Mouse (Mus musculus) layer of hippocampus, postnatal 14 days (tissue): ENCODE measurements at regions not wholly inside any gene's neighbourhood (a gene's known extent, or its start where the extent isn't known, plus 50 kb on each side); places are given as distances from the start of the nearest gene placed in this dataset.
A peak's percentile ranks its signal among the peaks of the same experiment; 100 is the strongest.

Source experiments
- DNase-seq, 2 experiments: peaks; one replicate each; pipeline ENCODE4 v3.0.0; 2021 to 2022; ENCODE audit warnings: low spot score in 2 of 2, mixed read lengths in 1 of 2

DNA sequence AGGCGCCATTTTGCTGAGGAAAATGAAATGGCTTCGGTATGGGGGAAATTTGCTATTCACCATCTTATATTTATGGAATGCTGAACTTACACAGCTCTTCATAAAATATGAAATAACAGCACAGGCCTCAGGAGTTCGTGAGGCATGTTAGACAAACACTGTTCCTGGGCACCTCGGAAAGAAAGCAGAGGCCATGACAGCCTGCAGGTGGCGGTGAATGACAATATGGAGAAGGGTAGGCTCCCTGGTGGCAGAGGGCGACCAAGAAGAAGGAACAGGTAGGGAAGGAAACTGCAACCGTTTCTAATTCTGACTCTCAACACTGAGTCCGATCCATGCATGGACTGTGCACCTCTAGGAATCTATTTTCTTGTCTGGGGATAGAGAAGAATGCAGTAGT, 553.6 kb upstream of the Tmpo start:
- DNase-seq, result no peak

DNA sequence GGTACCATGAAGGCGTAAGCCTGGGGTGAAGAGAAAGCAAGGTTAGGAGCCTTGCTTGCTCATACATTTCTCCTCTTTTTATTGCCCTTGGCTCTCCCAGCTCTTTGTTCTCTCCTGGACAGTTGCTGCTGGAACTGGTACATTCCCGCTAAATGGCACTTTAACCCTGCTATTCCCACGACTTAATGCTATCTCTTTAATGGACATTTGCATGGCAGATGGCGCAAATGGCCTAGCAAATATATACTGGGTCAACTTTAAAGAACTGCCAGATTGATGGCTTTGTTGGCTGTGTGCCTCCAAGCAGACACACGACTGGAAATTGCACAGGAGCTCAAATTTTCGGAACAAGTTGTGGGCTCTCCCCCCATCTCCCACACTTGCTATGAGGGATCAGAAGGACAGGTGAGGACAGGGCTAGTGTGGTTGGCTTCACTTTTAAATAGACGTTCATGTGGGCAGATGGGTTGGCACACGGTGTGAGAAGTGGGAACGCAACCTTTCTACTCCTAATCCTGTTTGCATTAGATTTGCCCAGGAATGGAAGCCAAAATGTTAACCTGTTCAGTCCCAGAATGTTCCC, 551.0 kb upstream of the Tmpo start:
- no peak for DNase-seq

GRCm38 (mm10) chr10:91730062-91730461, 548.9 kb upstream of the Tmpo start:
- DNase-seq, result no peak

- peak; percentile 88 to 96 for DNase-seq
Measured at GRCm38 (mm10) chr10:91719561-91720371, 538.7 kb upstream of the Tmpo start.

DNA sequence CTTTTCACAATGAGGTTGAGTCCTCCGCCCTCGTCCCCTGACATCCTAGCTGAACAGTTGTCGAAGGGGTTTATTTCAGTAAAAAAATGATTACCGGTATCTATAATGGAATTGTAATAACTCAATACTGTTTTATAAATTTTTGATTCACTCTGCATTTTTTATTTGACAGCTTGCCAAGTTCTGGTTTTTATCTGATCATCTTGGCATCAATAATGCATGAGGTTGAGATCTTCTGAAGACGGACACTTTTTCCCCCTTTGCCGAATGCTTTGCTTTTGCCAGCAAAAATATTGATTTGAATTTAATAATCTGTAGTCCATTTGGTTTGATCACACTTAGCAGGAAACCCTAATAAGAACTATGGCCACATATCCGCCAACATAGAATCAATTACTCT, 535.5 kb upstream of the Tmpo start:
- no peak for DNase-seq

- no peak for DNase-seq
Measured at GRCm38 (mm10) chr10:91714648-91715047, 533.5 kb upstream of the Tmpo start.

DNA sequence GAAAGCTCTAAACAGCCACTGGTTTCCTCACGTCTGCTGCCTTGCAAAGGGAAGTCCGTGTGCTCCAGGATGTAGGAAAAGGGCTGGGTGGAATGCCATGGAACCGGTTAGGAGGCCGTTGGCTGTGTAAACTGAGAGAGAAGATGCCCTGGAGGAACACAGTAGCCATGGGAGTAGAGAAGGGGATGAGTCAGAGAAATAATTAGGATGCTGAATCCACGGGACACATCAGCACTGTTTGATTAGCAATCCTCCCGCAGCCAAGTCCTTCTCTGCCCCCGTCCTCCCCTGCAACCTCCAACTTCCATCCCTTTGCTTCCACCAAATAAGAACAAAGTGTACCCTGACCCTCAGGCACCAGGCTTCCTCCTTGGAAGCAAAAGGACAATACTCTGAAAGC, 532.4 kb upstream of the Tmpo start:
- no peak for DNase-seq

- DNase-seq, result no peak
Measured at GRCm38 (mm10) chr10:91706816-91707215, 525.7 kb upstream of the Tmpo start.

- no peak for DNase-seq
Measured at GRCm38 (mm10) chr10:91704751-91705150, 523.6 kb upstream of the Tmpo start.

GRCm38 (mm10) chr10:91701822-91702221, 520.7 kb upstream of the Tmpo start:
- no peak for DNase-seq

DNA sequence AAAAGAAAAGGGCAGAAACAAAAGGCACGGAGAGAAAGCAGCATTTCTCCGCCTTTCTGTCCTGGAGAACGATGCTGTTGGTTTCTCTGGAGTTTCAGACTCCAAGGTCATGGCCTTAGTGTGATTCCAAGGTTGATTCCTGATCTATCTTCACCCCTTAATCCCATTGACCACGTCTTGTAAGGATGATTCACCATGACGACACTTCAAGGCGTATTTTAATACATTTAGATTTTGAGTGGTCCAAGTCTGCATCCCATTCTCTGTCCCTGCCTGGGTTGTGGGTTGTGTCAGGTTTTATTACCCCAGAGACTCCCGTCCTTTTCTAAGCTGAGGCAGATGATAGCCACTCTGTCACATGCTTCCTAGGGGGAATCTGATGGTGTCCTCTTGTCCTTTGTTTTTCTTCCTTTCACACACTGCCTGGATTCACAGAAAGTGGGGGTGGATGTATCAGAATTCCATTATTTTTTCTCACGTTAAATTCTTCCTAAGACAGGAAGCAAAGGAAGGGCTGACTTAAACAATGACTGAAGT, 505.0 kb upstream of the Tmpo start:
- no peak for DNase-seq

DNA sequence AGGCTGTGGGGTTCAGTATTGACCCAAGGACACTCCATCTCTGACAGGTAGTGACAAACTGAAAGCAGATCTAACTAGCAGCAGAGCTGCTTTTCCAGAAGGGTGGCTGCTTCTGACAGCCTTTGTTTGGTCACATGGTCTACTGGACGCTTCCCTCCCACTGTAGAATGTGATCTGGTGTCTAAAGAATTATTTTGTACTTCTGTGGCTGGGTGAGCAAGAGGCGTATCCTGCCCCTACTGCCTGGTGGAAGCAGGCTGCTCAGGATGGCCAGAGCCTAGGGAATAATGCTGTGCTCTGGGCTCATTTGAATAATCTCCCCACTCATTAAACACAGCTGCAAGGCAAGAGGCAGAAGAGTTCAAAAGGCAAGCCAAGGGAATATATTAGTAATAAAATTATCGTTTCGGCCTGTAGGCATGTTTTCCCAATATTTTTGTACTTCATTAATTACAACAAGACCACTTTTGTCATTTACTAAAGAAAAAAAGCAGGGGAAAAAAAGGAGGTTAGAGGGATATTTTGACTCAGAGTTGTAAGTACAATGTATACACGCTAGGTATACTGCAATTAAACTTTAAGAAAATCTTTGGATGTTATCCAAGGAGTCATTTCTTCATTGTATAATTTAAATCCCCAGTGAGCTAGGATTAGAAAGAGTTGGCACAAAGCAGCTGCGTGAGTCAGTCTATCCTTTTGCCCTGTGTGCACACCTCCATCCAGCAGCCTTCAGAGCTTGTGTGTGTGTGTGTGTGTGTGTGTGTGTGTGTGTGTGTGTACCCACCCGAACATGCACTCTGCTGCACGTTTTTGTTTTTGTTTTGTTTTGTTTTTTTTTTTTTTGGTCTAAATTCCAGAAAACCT, 504.3 kb upstream of the Tmpo start:
- no peak for DNase-seq

- peak in 1 of 2 experiments; percentile 51 for DNase-seq
Measured at GRCm38 (mm10) chr10:91679641-91680040, 498.5 kb upstream of the Tmpo start.

DNA sequence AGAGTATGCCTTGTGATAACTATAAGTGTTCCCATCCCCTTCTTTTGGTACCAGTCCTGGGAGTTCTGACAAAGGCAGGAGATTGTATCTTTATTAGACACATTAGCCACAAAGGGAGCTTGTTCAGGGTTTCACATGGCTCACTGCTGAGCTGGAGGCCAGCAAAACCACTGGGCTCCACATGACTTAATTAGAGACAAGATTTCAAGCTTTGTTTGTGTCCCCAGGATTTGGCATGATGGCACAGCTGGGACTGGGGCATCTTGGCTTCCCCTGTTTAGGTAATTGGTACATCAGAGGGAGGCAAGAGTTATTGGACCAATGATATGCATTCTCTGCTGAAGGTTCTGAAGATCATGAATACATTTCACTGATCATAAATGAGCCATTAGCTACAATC, 456.8 kb upstream of the Tmpo start:
- DNase-seq, result no peak

GRCm38 (mm10) chr10:91628672-91629071, 447.6 kb upstream of the Tmpo start:
- no peak for DNase-seq

DNA sequence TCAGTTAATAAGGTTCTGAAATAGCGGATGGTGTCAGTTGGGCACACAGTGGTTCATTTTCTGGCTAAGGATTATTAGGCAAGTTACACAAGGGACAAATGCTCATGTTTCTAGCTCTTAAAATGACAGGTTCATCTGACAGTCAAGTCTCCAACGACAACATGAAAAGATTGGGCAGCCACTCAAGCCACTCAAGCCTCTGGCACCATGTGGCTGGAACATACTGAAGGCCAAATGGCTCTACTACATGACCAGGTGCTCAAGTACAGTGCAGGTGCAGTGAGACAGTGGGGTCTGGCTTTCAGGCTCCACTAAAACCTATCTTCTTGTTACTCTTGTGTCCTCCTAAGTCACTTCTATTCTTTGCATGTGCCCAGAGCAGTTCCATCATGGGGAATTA, 441.2 kb upstream of the Tmpo start:
- DNase-seq, result no peak

DNA sequence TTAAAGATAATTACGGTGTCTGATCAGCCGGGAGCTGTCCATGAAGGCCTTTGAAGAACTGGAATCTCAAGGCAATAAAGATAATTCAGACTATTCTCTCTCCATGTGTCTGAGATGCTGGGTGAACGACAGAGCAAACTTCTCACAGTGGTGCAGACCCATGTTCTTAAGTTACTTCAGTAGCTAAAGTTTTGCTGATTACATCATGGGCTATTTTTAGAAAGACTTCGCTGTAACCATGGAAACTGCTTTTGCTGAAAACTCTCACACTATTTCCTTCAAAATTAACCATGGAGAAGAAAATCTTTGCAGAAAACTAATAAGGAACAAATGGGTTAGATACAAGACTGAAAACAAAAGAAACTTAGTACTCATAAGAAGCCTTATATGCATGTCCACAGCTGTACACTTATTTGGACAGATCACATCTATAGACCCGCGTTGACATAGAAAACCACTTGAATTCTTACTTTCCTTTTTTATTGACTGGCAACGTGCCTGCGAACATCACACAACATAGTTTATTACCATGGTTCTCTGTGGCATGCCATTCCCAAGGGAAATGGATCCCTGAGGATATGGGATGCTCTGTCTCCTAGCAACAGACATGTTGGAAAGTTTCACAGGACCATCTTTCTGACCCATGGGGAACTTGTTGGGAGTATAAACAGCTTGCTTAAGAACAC, 432.8 kb upstream of the Tmpo start:
- no peak for DNase-seq

- no peak for DNase-seq
Measured at GRCm38 (mm10) chr10:91612052-91612451, 430.9 kb upstream of the Tmpo start.

DNA sequence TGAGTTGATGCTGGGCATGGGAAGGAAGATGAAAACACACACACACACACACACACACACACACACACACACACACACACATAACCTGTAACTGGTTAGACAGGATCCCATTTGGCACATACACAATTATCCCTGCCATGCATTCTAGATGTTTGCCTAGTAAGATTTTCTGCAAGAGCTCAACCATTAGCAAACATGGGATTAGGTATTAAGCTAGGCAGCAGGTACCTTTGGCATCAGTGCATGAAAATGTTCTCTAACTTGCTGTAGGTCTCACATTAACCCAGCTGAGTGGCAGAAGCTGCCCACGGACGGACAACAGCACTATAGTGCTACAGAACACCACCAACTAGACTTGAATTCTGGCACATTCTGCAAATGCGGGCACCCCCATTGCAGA, 413.8 kb upstream of the Tmpo start:
- DNase-seq, result no peak

DNA sequence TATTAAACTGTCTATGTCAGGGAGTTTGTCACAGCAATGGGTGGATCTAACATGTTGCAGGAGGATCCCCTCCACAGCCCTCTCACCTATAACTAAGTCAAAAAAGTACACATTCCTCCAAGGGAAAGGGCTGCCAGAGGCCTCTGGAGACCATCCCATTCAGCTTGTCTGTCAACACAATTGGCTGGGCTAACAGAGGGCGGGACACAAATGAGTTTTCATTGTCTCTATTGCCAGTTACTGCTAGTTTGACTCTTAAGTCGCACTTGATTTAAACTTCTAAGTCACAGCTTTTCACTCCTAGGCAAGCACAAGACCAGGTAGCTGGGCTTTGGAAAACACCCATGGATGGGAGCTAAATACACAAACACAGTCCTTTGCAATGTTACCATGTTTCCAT, 412.3 kb upstream of the Tmpo start:
- DNase-seq, result no peak

- no peak for DNase-seq
Measured at GRCm38 (mm10) chr10:91591845-91592244, 410.7 kb upstream of the Tmpo start.
